Mouse (Mus musculus): Measurements from ENCODE around the gene Pygm.
A peak's percentile ranks its signal among the peaks of the same experiment; 100 is the strongest.

The Pygm gene

DNA sequence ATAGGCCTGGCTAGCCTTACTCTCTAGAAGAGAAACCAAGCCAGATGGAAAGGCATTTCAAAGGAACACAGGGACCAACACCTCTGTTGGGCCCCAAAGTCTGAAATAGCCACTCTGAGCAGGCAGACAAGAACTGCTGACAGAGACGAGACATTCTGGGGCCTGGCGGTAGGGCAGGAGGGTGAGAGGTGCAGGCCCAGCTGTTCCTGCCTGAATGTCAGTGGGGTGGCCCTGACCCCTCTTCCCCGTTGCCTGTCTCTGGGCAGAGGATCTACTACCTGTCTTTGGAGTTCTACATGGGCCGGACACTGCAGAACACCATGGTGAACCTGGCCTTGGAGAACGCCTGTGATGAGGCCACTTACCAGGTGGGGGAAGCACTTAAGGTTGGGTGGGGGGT lies 1.2 kb downstream of the Pygm start:
- DNase-seq (ENCODE audit: inconsistent ontology term): no peak

DNA sequence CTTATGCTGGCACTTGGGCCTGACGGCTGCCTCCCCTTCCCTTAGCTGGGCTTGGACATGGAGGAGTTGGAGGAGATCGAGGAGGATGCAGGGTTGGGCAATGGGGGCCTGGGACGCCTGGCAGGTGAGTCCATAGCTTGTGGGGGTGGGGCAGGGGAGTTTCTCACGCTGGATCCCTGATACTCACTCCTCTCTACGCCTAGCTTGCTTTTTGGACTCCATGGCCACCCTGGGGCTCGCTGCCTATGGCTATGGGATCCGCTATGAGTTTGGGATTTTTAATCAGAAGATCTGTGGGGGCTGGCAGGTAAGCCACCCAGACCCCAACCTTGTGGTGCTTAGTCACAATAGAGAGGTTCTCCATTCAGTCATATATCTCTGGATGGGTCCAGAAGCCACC lies 1.6 kb downstream of the Pygm start:
- DNase-seq (ENCODE audit: inconsistent ontology term): no peak

DNA sequence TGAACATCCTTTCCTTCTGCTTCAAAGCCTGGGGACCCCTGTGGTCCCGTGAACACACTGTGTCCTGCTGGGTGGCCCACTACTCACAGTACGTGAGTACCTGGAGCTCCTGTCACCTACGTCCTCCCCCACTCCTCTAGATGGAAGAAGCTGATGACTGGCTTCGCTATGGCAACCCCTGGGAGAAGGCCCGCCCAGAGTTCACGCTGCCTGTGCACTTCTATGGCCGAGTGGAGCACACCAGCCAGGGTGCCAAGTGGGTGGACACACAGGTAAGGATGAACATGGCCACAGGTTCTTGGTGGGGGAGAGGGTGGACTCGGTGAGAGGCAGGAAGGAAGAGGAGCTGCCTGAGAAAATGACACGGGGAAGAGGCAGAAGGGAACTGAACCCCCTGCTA lies 2.0 kb downstream of the Pygm start:
- no peak for DNase-seq (ENCODE audit: inconsistent ontology term)

DNA sequence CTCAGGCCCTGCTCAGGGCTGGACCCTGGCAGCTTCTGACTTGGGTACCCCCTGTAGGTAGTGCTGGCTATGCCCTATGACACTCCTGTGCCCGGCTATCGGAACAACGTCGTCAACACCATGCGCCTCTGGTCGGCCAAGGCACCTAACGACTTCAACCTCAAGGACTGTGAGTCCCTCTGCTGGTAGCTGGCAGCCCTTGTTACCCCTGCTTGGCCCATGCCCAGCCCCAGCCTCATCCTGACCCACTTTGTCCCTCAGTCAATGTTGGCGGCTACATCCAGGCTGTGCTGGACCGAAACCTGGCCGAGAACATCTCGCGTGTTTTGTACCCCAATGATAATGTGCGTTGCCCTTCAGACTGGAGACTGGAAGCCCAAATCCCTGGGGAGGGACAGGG lies 3.8 kb downstream of the Pygm start:
- DNase-seq (ENCODE audit: inconsistent ontology term): peak; percentile 68

- DNase-seq (ENCODE audit: inconsistent ontology term): no peak
These were observed 5.6 kb downstream of the Pygm start for GRCm38 (mm10) chr19:6389803-6390202.

DNA sequence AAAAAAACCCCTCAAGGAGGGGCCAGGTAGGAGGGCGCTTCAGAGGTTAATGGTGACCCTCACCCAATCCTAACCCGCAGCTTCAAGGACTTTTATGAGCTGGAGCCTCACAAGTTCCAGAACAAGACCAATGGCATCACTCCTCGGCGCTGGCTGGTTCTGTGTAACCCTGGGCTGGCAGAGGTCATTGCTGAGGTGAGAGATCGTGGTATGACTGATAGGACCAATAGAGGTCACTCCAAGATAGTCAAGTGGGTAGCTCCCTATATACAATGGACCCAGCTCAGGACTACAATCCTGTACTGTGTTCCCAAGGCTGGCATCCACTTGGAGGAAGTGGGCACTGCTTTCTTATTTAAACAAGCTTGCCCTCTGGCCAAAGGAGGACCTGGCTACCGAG lies 6.1 kb downstream of the Pygm start:
- DNase-seq (ENCODE audit: inconsistent ontology term): no peak

GRCm38 (mm10) chr19:6392743-6393393 lies 8.7 kb downstream of the Pygm start:
- no peak for DNase-seq (ENCODE audit: inconsistent ontology term)

GRCm38 (mm10) chr19:6393637-6394036 lies 9.4 kb downstream of the Pygm start:
- DNase-seq (ENCODE audit: inconsistent ontology term): no peak

- no peak for DNase-seq (ENCODE audit: inconsistent ontology term)
These were observed 12.0 kb downstream of the Pygm start for GRCm38 (mm10) chr19:6396237-6396636.

- no peak for DNase-seq (ENCODE audit: inconsistent ontology term)
These were observed 13.5 kb downstream of the Pygm start for GRCm38 (mm10) chr19:6397582-6398249.

- DNase-seq (ENCODE audit: inconsistent ontology term): peak; percentile 58
These were observed 14.5 kb downstream of the Pygm start for GRCm38 (mm10) chr19:6398447-6399284.

DNA sequence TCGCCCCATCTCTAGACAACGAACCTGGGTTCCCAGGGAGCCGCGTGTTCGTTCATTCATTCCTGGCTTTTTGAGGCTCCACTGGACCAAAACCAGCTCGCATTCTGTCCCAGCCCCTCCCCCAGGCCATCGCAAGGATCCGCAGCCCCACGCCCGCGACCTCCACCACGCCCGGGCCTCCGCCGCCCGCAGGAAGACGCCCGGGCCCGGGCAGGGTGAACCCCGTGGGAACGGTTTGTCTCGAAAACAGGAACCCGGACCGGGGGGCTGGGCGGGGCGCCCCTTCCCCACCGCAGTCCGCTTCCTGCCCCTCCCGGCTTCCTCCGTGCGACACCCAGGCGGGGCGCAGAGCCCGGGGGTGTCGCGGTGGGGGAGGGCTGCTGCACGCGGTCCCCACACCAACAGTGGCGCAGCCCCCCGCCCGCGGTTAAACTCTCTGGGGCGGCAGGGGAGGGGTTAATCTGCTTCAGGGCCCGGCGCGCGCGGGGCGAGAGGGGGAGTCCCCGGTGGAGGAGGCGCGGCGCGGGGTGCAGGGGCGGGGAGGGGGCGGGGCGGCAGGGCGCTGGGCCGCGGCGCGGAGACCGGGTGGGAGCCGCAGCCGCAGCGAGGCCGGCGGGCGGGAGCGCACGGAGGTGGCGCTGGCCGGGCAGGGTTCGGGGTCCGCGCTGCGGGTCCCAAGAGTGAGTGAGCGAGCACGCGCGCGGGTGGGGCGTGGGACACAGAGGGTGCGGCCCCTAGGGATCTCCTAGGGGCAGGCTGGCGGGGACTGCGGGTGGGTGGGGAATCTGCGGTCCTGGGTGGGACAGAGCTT lies 15.3 kb downstream of the Pygm start, which contains the start of gene Rasgrp2:
TSS of gene Rasgrp2 (plus strand) at position 56 of the 811 bp plus-strand sequence.
- peak; percentile 48 for DNase-seq (ENCODE audit: inconsistent ontology term)

DNA sequence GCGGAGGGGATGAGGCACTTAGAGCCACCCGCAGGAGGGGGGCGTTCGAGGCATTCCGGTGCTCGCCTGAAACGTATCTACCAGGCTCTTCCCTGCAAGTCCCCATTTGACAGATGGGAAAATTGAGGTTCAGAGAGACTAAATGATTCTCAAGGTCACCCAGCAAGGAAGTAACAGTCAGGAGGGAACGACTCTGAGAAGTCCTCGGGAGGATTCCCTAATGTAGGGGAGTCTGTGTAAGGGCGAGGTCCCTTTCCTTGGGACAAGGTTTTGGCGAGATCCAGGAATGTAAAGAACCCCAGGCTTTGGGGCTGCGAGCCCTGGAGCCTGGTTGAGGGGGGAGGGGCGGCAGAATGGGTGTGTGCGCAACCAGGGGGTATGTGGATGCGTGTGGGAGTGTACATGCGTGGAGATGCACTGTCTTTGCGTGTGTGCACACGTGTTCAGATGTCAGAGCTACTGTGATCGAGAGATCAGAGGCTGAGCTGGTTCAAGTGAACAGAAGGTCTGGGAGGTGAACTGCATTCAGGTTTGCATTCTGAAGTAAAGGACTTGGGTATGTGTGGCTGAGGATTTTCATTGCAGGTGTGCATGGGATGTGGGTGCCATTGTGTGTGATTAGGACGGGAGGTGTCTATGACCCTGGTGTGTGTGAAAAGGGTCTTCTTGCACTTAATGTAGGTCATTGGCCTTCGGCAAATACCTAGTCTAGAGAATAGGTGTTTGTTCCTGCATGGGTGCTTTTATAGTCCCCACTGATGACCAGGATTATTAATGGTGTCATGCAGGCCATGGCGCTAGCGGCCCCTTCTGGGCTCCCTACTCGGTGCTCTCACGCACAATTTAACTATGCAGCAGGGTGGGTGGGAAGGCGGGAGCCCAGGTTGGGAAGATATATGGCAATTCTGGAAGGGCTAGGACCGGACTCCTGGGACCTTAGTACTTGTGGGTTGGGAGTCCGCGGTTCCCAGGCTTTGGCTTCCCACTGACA lies 16.2 kb downstream of the Pygm start:
- DNase-seq (ENCODE audit: inconsistent ontology term): no peak

GRCm38 (mm10) chr19:6401131-6401815 lies 17.1 kb downstream of the Pygm start:
- peak; percentile 65 for DNase-seq (ENCODE audit: inconsistent ontology term)

- DNase-seq (ENCODE audit: inconsistent ontology term): no peak
These were observed 17.8 kb downstream of the Pygm start for GRCm38 (mm10) chr19:6401951-6402350.

DNA sequence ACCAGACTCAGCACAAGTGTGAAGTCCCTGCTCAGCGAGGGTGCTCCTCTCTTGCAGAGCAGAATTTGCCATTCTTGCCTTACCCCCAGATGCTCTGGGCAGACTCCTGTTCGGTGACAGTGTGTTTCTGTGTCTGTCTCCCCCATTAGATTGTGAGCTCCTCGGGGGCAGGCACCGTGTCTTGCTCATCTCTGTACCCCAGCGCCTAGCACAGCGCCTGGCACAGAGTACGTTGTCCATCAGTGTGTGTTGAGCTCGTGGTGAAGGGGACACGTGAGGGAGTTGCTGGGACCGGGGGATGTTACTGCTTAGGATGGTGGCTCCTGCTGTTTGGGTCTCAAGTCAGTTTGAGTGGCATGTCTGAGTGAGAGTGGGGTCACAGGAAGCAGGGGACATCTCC lies 19.7 kb downstream of the Pygm start:
- no peak for DNase-seq (ENCODE audit: inconsistent ontology term)

DNA sequence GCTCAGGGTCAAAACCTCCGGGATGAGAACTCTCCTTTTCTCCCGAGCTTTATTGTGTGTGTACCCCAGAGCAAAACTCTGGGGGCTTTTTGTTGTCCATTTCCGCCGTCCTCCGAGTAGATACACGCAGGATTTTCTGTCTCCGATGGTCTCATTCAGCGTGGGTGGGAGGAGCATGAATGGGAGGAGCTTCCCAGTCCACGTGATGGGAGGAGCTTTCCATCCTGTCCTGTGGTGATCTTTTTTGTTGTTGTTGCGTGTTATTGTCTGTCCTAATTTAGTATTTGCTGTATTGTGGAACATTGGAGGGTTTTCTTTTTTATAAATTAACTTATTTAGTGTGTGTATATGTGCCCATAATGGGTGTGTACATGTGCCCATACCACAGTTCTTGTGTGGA lies 21.2 kb downstream of the Pygm start:
- DNase-seq (ENCODE audit: inconsistent ontology term): no peak

DNA sequence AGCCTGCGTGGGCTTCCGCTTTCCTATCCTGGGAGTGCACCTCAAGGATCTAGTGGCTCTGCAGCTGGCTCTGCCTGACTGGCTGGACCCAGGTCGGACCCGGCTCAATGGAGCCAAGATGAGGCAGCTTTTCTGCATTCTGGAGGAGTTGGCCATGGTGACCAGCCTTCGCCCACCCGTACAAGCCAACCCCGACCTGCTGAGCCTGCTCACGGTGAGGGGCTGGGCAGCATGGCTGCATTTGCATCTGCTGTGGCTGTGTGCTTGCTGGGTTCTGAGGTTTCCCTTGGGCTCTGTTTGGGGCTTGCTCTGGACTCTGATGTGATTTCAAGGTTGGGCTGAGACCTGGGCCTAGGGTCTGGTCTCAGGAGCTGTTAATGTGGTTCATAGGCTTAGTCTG lies 22.9 kb downstream of the Pygm start:
- no peak for DNase-seq (ENCODE audit: inconsistent ontology term)

DNA sequence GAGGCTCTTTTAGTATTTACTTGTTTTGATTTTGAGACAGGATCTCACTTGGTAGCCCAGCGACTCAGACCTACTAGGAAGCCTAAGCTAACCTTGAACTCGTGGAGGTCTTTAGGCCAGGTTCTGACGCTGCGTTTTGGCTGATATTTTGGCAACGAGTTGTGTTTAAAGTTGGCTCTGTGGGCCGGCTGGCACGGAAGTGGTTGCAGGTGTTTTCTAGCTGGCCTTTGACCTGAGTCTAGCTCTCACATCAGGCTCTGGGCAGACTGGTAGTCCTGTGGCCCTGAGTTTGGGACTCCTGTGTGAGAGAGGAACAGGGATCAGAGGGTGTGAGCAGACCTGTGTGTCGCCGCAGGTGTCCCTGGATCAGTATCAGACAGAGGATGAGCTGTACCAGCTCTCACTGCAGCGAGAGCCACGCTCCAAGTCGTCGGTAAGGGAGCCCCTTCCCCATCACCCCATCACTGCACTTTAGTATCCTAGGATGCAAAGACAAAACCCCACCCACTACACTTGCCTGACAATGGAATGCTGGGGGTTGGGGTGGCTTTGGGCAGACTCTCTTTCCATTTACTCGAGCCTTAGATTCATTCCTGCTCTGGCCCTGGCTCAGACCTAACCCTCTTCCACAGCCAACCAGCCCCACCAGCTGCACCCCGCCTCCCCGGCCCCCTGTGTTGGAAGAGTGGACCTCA lies 23.8 kb downstream of the Pygm start:
- DNase-seq (ENCODE audit: inconsistent ontology term): no peak
